Mouse (Mus musculus): Measurements from ENCODE around the gene Carns1. TPM values are rescaled to one million over a fixed set of nuclear protein-coding genes. Genes with fewer than 3 reads are reported as not detected.
A peak's percentile ranks its signal among the peaks of the same experiment; 100 is the strongest.

Gene Carns1
- polyA plus RNA-seq, 1 experiment = not detected

GRCm38 (mm10) chr19:4169378-4169784 lies 5.9 kb downstream of the Carns1 start:
- TF ChIP-seq POLR2A (IDR thresholded peaks at IDR 0.05; ENCODE audit: insufficient read depth, low read depth, low read length) (peak; percentile 90), CTCF (IDR thresholded peaks at IDR 0.05; ENCODE audit: insufficient read depth, low read depth, low read length) (peak; percentile 76)
- WGBS = under 1% methylated on average over 43 of the region's 43 CpGs
- peak overlapping the region; percentile 67 for H3K4me3 ChIP-seq (ENCODE audit: insufficient read depth, low read depth, low read length)
- H3K4me1 ChIP-seq (ENCODE audit: control insufficient read depth, insufficient read depth, low read length) = peaks cover 7% of the 10 kb centered on the region
- peak overlapping the region; percentile 88 for H3K27ac ChIP-seq (ENCODE audit: insufficient read depth, low read depth, low read length)

GRCm38 (mm10) chr19:4166678-4167476 lies 8.4 kb downstream of the Carns1 start:
- TF ChIP-seq CTCF (IDR thresholded peaks at IDR 0.05; ENCODE audit: insufficient read depth, low read depth, low read length) (no peak), POLR2A (IDR thresholded peaks at IDR 0.05; ENCODE audit: insufficient read depth, low read depth, low read length) (no peak)
- H3K27ac ChIP-seq (ENCODE audit: insufficient read depth, low read depth, low read length) = no peak overlapping the region
- WGBS = 79% methylated on average over 9 of the region's 9 CpGs
- H3K4me1 ChIP-seq (ENCODE audit: control insufficient read depth, insufficient read depth, low read length) = peaks cover 16% of the 10 kb centered on the region
- no peak overlapping the region for H3K4me3 ChIP-seq (ENCODE audit: insufficient read depth, low read depth, low read length)

- no peak overlapping the region for H3K4me3 ChIP-seq (ENCODE audit: insufficient read depth, low read depth, low read length)
- no peak overlapping the region for H3K27ac ChIP-seq (ENCODE audit: insufficient read depth, low read depth, low read length)
- peaks cover 10% of the 10 kb centered on the region for H3K4me1 ChIP-seq (ENCODE audit: control insufficient read depth, insufficient read depth, low read length)
- TF ChIP-seq CTCF (IDR thresholded peaks at IDR 0.05; ENCODE audit: insufficient read depth, low read depth, low read length) (no peak), POLR2A (IDR thresholded peaks at IDR 0.05; ENCODE audit: insufficient read depth, low read depth, low read length) (no peak)
- 72% methylated on average over 2 of the region's 2 CpGs for WGBS
Observed at GRCm38 (mm10) chr19:4164721-4165120, 10.6 kb downstream of the Carns1 start.

DNA sequence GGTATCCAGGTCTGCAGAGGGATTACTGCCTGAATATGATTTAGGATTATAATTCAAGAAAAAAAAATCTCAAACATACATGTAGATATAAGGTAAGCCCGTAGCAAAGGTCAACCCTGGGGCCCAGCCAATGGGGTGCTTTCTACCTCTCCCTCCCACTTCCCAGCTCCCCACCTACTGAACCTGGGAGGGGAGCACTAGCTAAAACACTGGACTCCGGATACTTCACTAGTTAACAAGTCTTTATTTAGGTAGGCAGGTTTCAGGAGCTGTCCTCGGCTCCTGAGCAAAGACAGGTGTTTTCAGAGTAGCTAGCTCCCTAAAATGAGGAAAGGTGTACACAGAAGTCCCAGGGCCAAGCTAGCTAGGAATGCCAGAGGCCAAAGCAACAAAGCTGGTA lies 11.2 kb downstream of the Carns1 start:
- 82% methylated on average over 3 of the region's 3 CpGs for WGBS
- Histone ChIP-seq H3K4me1 (ENCODE audit: control insufficient read depth, insufficient read depth, low read length) (peaks cover 8% of the 10 kb centered on the region), H3K27ac (ENCODE audit: insufficient read depth, low read depth, low read length) (no peak overlapping the region), H3K4me3 (ENCODE audit: insufficient read depth, low read depth, low read length) (no peak overlapping the region)
- TF ChIP-seq POLR2A (IDR thresholded peaks at IDR 0.05; ENCODE audit: insufficient read depth, low read depth, low read length) = no peak
- no peak for TF ChIP-seq CTCF (IDR thresholded peaks at IDR 0.05; ENCODE audit: insufficient read depth, low read depth, low read length)

DNA sequence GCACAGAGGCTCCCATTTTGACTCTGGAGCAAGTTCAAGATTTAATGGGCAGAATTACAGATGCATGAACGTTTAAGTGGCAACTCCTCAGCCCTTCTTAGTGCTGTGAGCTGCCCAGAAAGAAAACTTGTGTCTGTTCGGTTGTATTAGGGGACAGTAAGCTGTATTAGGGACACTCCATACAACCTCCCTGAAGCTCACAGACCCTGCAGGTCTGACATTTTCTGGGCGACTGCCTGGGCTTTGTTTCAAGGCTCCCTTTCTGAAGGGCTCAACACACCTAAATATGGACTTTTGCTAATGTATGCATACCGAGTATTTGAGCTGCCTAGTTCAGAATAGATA lies 11.8 kb downstream of the Carns1 start:
- WGBS = 24% methylated on average over 4 of the region's 4 CpGs

GRCm38 (mm10) chr19:4162646-4163542 lies 12.4 kb downstream of the Carns1 start, which contains the start of gene Rps6kb2:
Gene Rps6kb2 (minus strand): TSS chr19:4163354.
- Histone ChIP-seq H3K4me3 (ENCODE audit: insufficient read depth, low read depth, low read length) (peak within 1 kb of the TSS; percentile 63), H3K27ac (ENCODE audit: insufficient read depth, low read depth, low read length) (peak within 1 kb of the TSS; percentile 85), H3K4me1 (ENCODE audit: control insufficient read depth, insufficient read depth, low read length) (peaks cover 8% of the 10 kb centered on the region)
- WGBS = 5% methylated on average over 42 of the region's 42 CpGs
- no peak for TF ChIP-seq CTCF (IDR thresholded peaks at IDR 0.05; ENCODE audit: insufficient read depth, low read depth, low read length)
- peak; percentile 54; the same call in 1 of the 2 replicates for TF ChIP-seq POLR2A (IDR thresholded peaks at IDR 0.05; ENCODE audit: insufficient read depth, low read depth, low read length)

More for the DNA sequence above, 11.8 kb downstream of the Carns1 start:
- peak overlapping the region; percentile 63 for H3K4me3 ChIP-seq (ENCODE audit: insufficient read depth, low read depth, low read length)
- peaks cover 8% of the 10 kb centered on the region for H3K4me1 ChIP-seq (ENCODE audit: control insufficient read depth, insufficient read depth, low read length)
- peak overlapping the region; percentile 85 for H3K27ac ChIP-seq (ENCODE audit: insufficient read depth, low read depth, low read length)
- TF ChIP-seq POLR2A (IDR thresholded peaks at IDR 0.05; ENCODE audit: insufficient read depth, low read depth, low read length) (no peak), CTCF (IDR thresholded peaks at IDR 0.05; ENCODE audit: insufficient read depth, low read depth, low read length) (no peak)

GRCm38 (mm10) chr19:4159049-4159448 lies 16.2 kb downstream of the Carns1 start:
- WGBS = 96% methylated on average over 8 of the region's 8 CpGs
- TF ChIP-seq CTCF (IDR thresholded peaks at IDR 0.05; ENCODE audit: insufficient read depth, low read depth, low read length) (no peak), POLR2A (IDR thresholded peaks at IDR 0.05; ENCODE audit: insufficient read depth, low read depth, low read length) (no peak)
- H3K27ac ChIP-seq (ENCODE audit: insufficient read depth, low read depth, low read length) = no peak overlapping the region

DNA sequence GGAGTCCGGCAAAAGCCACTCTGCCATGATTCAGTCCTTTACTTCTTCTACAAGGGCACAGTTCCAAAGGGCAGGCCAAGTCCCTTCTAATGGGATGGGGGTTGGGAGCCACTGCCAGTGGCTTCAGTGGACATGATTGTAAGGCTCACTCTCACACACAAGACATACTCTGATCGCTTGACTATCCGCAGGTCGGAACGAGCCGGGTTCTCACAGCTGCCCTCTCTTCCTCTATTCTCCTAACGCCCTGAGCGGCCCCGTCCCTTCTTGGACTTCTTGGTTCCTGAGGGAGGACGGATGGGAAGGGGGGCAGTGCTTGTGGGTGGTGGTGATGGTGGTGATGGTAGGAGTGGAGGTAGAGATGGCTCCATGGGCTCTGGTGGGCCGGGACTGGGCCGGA lies 18.5 kb downstream of the Carns1 start:
- no peak overlapping the region for H3K4me3 ChIP-seq (ENCODE audit: insufficient read depth, low read depth, low read length)
- H3K27ac ChIP-seq (ENCODE audit: insufficient read depth, low read depth, low read length) = no peak overlapping the region
- 0 out of 2 replicates have a peak, but pooled peaks cover 2% of the 10 kb centered on the region for H3K4me1 ChIP-seq (ENCODE audit: control insufficient read depth, insufficient read depth, low read length)
- WGBS = 86% methylated on average over 12 of the region's 12 CpGs
- TF ChIP-seq POLR2A (IDR thresholded peaks at IDR 0.05; ENCODE audit: insufficient read depth, low read depth, low read length) = no peak
- TF ChIP-seq CTCF (IDR thresholded peaks at IDR 0.05; ENCODE audit: insufficient read depth, low read depth, low read length) = no peak

More at GRCm38 (mm10) chr19:4159049-4159448, 16.2 kb downstream of the Carns1 start:
- Histone ChIP-seq H3K4me1 (ENCODE audit: control insufficient read depth, insufficient read depth, low read length) (peaks cover 10% of the 10 kb centered on the region), H3K4me3 (ENCODE audit: insufficient read depth, low read depth, low read length) (no peak overlapping the region)
